Mouse (Mus musculus) large intestine, adult 2 months (tissue): ENCODE data around the gene Rsph9. TPM values are rescaled to one million over a fixed set of nuclear protein-coding genes. Genes with fewer than 3 reads are reported as not detected.
A peak's percentile ranks its signal among the peaks of the same experiment; 100 is the strongest.

Source experiments
- DNase-seq: peaks from one replicate; pipeline ENCODE4 v3.0.0-alpha.2; 2012; ENCODE audit warnings: low read depth, low spot score
- WGBS: fragments of 180-500 bp; shearing (Covaris S2); methylation state at CpG from one replicate; pipeline ENCODE4 v1.1.7; 2018; 5-methylcytosine and 5-hydroxymethylcytosine counted together
- polyA plus RNA-seq: library from polyadenylated mRNA; depleted of rRNA; stranded (reverse); fragments of >200 nt; gene quantifications from 2 replicates; pipeline ENCODE4 v1.2.3, GENCODE M21; 2012; rRNA removed

The Rsph9 gene
- polyA plus RNA-seq, 1 experiment: 2.6 TPM

- peak; percentile 64 for DNase-seq
- WGBS: under 1% methylated on average over 23 of the region's 23 CpGs
These were observed 70.2 kb downstream of the Rsph9 start for GRCm38 (mm10) chr17:46073730-46074301.

Other genes starting within 250 kb of the Rsph9 start
- 82.7 and 121 TPM in 2 replicates for gene Vegfa, start 111.8 kb downstream of the Rsph9 start, polyA plus RNA-seq
- gene Mrps18a, start 33.2 kb downstream of the Rsph9 start, polyA plus RNA-seq: 46.9 and 47.4 TPM in 2 replicates
- 33.7 and 37.4 TPM in 2 replicates for gene Mad2l1bp, start 9.3 kb upstream of the Rsph9 start, polyA plus RNA-seq
- 145 and 213 TPM in 2 replicates for gene Gtpbp2, start 16.8 kb upstream of the Rsph9 start, polyA plus RNA-seq
- 4.2 and 4.4 TPM in 2 replicates for gene Polh, start 58.4 kb upstream of the Rsph9 start, polyA plus RNA-seq
- gene Xpo5, start 58.6 kb upstream of the Rsph9 start, polyA plus RNA-seq: 17.1 and 18.2 TPM in 2 replicates
- 44.9 and 47.8 TPM in 2 replicates for gene Polr1c, start 103.8 kb upstream of the Rsph9 start, polyA plus RNA-seq
- 170 and 187 TPM in 2 replicates for gene Yipf3, start 103.9 kb upstream of the Rsph9 start, polyA plus RNA-seq
- gene Lrrc73, start 109.3 kb upstream of the Rsph9 start, polyA plus RNA-seq: 0.74 and 0.92 TPM in 2 replicates
- gene Tjap1, start 138.8 kb upstream of the Rsph9 start, polyA plus RNA-seq: 27.3 and 47.7 TPM in 2 replicates
- 0.07 and 0.19 TPM in 2 replicates for gene Dlk2, start 153.2 kb upstream of the Rsph9 start, polyA plus RNA-seq
- 13.5 and 25.8 TPM in 2 replicates for gene Abcc10, start 184.1 kb upstream of the Rsph9 start, polyA plus RNA-seq
- 1.9 and 4.5 TPM in 2 replicates for gene Zfp318, start 239.5 kb upstream of the Rsph9 start, polyA plus RNA-seq